Mouse (Mus musculus): ENCODE data around the gene Nop10. TPM values are rescaled to one million over a fixed set of nuclear protein-coding genes. Genes with fewer than 3 reads are reported as not detected.

Nop10 gene
- polyA plus RNA-seq (2014; fragmentation: Nextera tagmentation; extraction: Ambion mirVana): 169 and 177 TPM in 2 replicates

- H3K27me3 ChIP-seq (ENCODE audit: control insufficient read depth, insufficient read depth, low read length): no peaks in the 10 kb centered on the region
- DNase-seq (ENCODE audit: low spot score) (peak; percentile 96), ATAC-seq (ENCODE audit: low FRiP score) (peak; percentile 71)
- H3K4me1 ChIP-seq (replicated peaks; ENCODE audit: control insufficient read depth, insufficient read depth, low read length): peaks cover 27% of the 10 kb centered on the region
- H3K36me3 ChIP-seq (replicated peaks; ENCODE audit: control insufficient read depth, insufficient read depth): no peaks in the 10 kb centered on the region
- peak within 1 kb of the TSS; percentile 79 for H3K27ac ChIP-seq
- peak within 1 kb of the TSS; percentile 71 for H3K9ac ChIP-seq
- H3K4me2 ChIP-seq (replicated peaks): peak within 1 kb of the TSS; percentile 80
- no peaks in the 10 kb centered on the region for H3K9me3 ChIP-seq (ENCODE audit: control insufficient read depth, low read length)
- peak within 1 kb of the TSS; percentile 72 for H3K4me3 ChIP-seq (replicated peaks; ENCODE audit: low read length)
- WGBS: under 1% methylated on average over 36 of the region's 36 CpGs
Observed at GRCm38 (mm10) chr2:112261748-112262653, at the start of gene Nop10. Gene Nop10, plus strand, starts transcription at chr2:112261926.

DNA sequence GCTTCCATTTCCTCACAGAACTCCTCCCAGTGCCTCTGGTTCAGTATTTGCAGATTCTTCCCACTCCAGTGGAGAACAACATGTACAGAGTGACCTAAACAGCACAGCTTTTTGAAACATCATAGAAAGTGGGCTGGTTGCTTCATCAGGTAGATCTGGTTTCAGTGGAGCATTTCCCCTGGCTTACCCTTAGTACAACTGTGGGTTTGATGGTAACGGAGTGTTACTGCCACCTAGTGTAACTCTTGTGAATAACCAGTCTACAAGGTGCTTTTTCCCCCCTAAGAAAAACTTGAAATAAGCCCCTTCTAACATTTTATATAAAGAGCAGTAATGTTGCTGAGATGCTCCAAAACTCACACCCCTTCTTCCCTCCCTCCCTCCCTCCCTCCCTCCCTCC lies 45.7 kb upstream of the Nop10 start:
- no peaks in the 10 kb centered on the region for H3K9me3 ChIP-seq (ENCODE audit: control insufficient read depth, low read length)
- DNase-seq (ENCODE audit: low spot score) (peak; percentile 69), ATAC-seq (ENCODE audit: low FRiP score) (0 out of 2 replicates have a peak, but pooled peaks have one; percentile 55)
- H3K4me1 ChIP-seq (replicated peaks; ENCODE audit: control insufficient read depth, insufficient read depth, low read length): no peaks in the 10 kb centered on the region
- no peak overlapping the region for H3K4me2 ChIP-seq (replicated peaks)
- no peak overlapping the region for H3K4me3 ChIP-seq (replicated peaks; ENCODE audit: low read length)
- no peaks in the 10 kb centered on the region for H3K27me3 ChIP-seq (ENCODE audit: control insufficient read depth, insufficient read depth, low read length)
- no peak overlapping the region for H3K9ac ChIP-seq
- 3% methylated on average over 1 of the region's 1 CpGs for WGBS
- no peak overlapping the region for H3K27ac ChIP-seq
- H3K36me3 ChIP-seq (replicated peaks; ENCODE audit: control insufficient read depth, insufficient read depth): no peaks in the 10 kb centered on the region

DNA sequence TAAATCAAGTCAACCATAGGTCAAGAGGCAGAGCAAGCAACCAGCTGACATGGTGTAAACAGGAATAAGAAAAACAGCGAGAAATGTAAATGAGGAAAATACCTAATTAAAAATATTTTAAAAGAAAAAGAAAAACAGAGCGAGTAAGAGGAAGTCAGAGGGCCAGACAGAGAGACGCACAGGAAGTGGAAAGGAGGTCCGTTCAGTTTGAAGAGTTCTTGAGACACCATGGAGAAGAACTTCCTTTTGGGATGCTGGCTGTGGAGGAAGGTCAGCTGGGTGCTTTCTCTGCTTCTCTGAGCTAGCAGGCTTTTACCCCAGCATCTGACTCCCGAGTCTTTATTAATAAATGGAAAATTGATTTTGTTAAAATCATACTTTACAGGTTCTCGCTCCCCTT lies 44.1 kb upstream of the Nop10 start:
- H3K4me1 ChIP-seq (replicated peaks; ENCODE audit: control insufficient read depth, insufficient read depth, low read length): no peaks in the 10 kb centered on the region
- H3K9me3 ChIP-seq (ENCODE audit: control insufficient read depth, low read length): no peaks in the 10 kb centered on the region
- no peak overlapping the region for H3K27ac ChIP-seq
- no peaks in the 10 kb centered on the region for H3K27me3 ChIP-seq (ENCODE audit: control insufficient read depth, insufficient read depth, low read length)
- no peak overlapping the region for H3K4me2 ChIP-seq (replicated peaks)
- DNase-seq (ENCODE audit: low spot score) (no peak), ATAC-seq (ENCODE audit: low FRiP score) (no peak)
- no peak overlapping the region for H3K4me3 ChIP-seq (replicated peaks; ENCODE audit: low read length)
- no peak overlapping the region for H3K9ac ChIP-seq
- 82% methylated on average over 6 of the region's 6 CpGs for WGBS
- H3K36me3 ChIP-seq (replicated peaks; ENCODE audit: control insufficient read depth, insufficient read depth): no peaks in the 10 kb centered on the region

- Histone ChIP-seq H3K4me1 (replicated peaks; ENCODE audit: control insufficient read depth, insufficient read depth, low read length) (no peaks in the 10 kb centered on the region), H3K9me3 (ENCODE audit: control insufficient read depth, low read length) (no peaks in the 10 kb centered on the region), H3K36me3 (replicated peaks; ENCODE audit: control insufficient read depth, insufficient read depth) (no peaks in the 10 kb centered on the region), H3K4me3 (replicated peaks; ENCODE audit: low read length) (no peak overlapping the region), H3K9ac (no peak overlapping the region), H3K4me2 (replicated peaks) (no peak overlapping the region), H3K27me3 (ENCODE audit: control insufficient read depth, insufficient read depth, low read length) (no peaks in the 10 kb centered on the region), H3K27ac (no peak overlapping the region)
- no peak for DNase-seq (ENCODE audit: low spot score)
- 92% methylated on average over 5 of the region's 5 CpGs for WGBS
- ATAC-seq (ENCODE audit: low FRiP score): no peak
Observed at GRCm38 (mm10) chr2:112220880-112221279, 40.8 kb upstream of the Nop10 start.

DNA sequence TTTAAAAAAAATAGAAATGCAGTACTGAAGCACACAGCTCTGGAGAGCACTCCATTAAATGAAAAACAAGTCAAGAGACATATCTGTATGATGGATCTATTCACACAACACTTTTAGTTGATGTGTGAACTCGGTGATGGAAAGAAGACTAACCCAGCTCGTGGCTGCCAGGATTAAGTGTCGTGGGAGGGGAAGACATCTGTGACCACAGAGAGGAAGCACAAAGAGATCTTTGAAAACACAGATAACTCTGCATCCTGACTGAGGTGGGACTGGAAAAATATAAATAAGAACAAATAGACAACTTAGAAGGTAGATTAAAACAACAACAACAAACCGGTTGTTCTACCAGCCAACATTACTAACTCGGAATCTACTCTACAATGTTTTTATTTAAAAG lies 39.1 kb upstream of the Nop10 start:
- Histone ChIP-seq H3K9ac (no peak overlapping the region), H3K36me3 (replicated peaks; ENCODE audit: control insufficient read depth, insufficient read depth) (no peaks in the 10 kb centered on the region), H3K27me3 (ENCODE audit: control insufficient read depth, insufficient read depth, low read length) (no peaks in the 10 kb centered on the region), H3K9me3 (ENCODE audit: control insufficient read depth, low read length) (no peaks in the 10 kb centered on the region), H3K4me3 (replicated peaks; ENCODE audit: low read length) (no peak overlapping the region), H3K4me1 (replicated peaks; ENCODE audit: control insufficient read depth, insufficient read depth, low read length) (no peaks in the 10 kb centered on the region), H3K4me2 (replicated peaks) (no peak overlapping the region), H3K27ac (no peak overlapping the region)
- ATAC-seq (ENCODE audit: low FRiP score) (no peak), DNase-seq (ENCODE audit: low spot score) (no peak)
- 88% methylated on average over 5 of the region's 5 CpGs for WGBS

DNA sequence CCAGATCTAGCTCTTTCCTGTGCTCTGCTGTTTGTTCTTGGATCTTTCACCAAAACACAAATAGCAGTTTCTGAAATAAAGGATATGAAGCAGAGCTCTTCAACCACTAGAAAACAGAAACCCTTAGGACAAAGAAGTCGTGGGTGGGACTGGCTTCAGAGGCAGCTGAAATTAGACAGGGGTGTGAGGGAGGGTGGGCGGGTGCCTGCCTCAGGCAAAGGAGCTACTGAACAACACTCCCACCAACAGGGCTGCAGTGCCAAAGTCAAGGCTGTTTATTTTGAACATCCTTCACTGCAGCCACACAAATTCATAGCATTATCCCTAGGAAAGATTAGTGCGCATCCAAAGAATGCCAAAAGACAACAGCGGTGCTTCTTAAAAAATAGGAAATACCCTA lies 37.4 kb upstream of the Nop10 start:
- no peak overlapping the region for H3K4me3 ChIP-seq (replicated peaks; ENCODE audit: low read length)
- H3K27ac ChIP-seq: no peak overlapping the region
- H3K4me1 ChIP-seq (replicated peaks; ENCODE audit: control insufficient read depth, insufficient read depth, low read length): no peaks in the 10 kb centered on the region
- WGBS: 73% methylated on average over 4 of the region's 4 CpGs
- ATAC-seq (ENCODE audit: low FRiP score): no peak
- H3K9me3 ChIP-seq (ENCODE audit: control insufficient read depth, low read length): no peaks in the 10 kb centered on the region
- H3K27me3 ChIP-seq (ENCODE audit: control insufficient read depth, insufficient read depth, low read length): no peaks in the 10 kb centered on the region
- no peak overlapping the region for H3K4me2 ChIP-seq (replicated peaks)
- H3K9ac ChIP-seq: no peak overlapping the region
- H3K36me3 ChIP-seq (replicated peaks; ENCODE audit: control insufficient read depth, insufficient read depth): no peaks in the 10 kb centered on the region
- DNase-seq (ENCODE audit: low spot score): no peak

GRCm38 (mm10) chr2:112232623-112233022 lies 29.1 kb upstream of the Nop10 start:
- WGBS: 88% methylated on average over 1 of the region's 1 CpGs
- H3K4me2 ChIP-seq (replicated peaks): no peak overlapping the region
- no peaks in the 10 kb centered on the region for H3K27me3 ChIP-seq (ENCODE audit: control insufficient read depth, insufficient read depth, low read length)
- no peak overlapping the region for H3K4me3 ChIP-seq (replicated peaks; ENCODE audit: low read length)
- H3K27ac ChIP-seq: no peak overlapping the region
- no peaks in the 10 kb centered on the region for H3K36me3 ChIP-seq (replicated peaks; ENCODE audit: control insufficient read depth, insufficient read depth)
- ATAC-seq (ENCODE audit: low FRiP score) (no peak), DNase-seq (ENCODE audit: low spot score) (no peak)
- no peak overlapping the region for H3K9ac ChIP-seq
- H3K9me3 ChIP-seq (ENCODE audit: control insufficient read depth, low read length): no peaks in the 10 kb centered on the region
- no peaks in the 10 kb centered on the region for H3K4me1 ChIP-seq (replicated peaks; ENCODE audit: control insufficient read depth, insufficient read depth, low read length)

DNA sequence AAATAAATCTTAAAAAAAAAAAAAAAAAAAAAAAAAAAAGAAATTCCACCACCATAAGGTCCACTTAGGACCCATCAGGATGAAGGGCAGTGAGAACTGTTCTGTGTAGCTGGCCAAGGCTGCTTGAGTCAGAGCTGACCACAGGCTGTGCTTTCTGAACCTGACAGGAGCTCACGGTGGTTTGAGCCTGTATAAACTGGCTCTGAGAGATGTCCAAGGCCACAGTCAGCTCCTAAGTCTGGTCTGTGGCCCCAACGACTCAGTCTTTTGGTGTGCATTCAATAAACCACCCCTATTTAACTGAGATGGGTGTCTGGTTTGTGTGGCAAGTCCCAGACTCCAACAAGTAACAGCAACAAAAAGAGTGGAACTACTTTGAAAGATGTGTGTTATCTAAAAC lies 25.1 kb upstream of the Nop10 start:
- H3K27ac ChIP-seq: no peak overlapping the region
- no peaks in the 10 kb centered on the region for H3K36me3 ChIP-seq (replicated peaks; ENCODE audit: control insufficient read depth, insufficient read depth)
- DNase-seq (ENCODE audit: low spot score) (no peak), ATAC-seq (ENCODE audit: low FRiP score) (no peak)
- peaks cover 15% of the 10 kb centered on the region; the same call in 1 of the 2 replicates for H3K4me1 ChIP-seq (replicated peaks; ENCODE audit: control insufficient read depth, insufficient read depth, low read length)
- no peaks in the 10 kb centered on the region for H3K9me3 ChIP-seq (ENCODE audit: control insufficient read depth, low read length)
- no peak overlapping the region for H3K4me3 ChIP-seq (replicated peaks; ENCODE audit: low read length)
- no peak overlapping the region for H3K4me2 ChIP-seq (replicated peaks)
- H3K9ac ChIP-seq: no peak overlapping the region
- H3K27me3 ChIP-seq (ENCODE audit: control insufficient read depth, insufficient read depth, low read length): no peaks in the 10 kb centered on the region
- WGBS: 85% methylated on average over 2 of the region's 2 CpGs

DNA sequence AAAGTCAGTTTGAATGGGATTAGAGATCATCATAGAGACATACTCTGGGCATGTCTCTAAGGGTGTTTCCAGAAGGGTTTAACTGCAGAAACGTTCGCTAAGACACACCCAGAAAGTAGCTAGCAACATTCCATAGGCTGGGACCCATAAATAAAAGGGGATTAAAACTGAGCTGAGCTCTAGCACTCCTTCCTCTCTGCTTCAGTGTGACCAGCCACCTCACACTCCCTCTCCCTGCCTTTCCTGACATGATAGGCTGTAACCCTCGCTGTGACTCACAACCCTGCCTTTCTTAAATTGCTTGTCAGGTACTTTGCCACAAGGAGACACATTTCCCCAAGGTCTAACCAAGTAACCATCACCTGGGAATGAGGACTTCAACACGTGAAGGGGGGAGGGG lies 23.7 kb upstream of the Nop10 start:
- H3K4me3 ChIP-seq (replicated peaks; ENCODE audit: low read length): no peak overlapping the region
- WGBS: 13% methylated on average over 4 of the region's 4 CpGs
- H3K4me1 ChIP-seq (replicated peaks; ENCODE audit: control insufficient read depth, insufficient read depth, low read length): peaks cover 15% of the 10 kb centered on the region; the same call in 1 of the 2 replicates
- no peak overlapping the region for H3K9ac ChIP-seq
- no peaks in the 10 kb centered on the region for H3K27me3 ChIP-seq (ENCODE audit: control insufficient read depth, insufficient read depth, low read length)
- no peak overlapping the region for H3K27ac ChIP-seq
- no peak overlapping the region for H3K4me2 ChIP-seq (replicated peaks)
- peaks cover 9% of the 10 kb centered on the region; the same call in 1 of the 2 replicates for H3K36me3 ChIP-seq (replicated peaks; ENCODE audit: control insufficient read depth, insufficient read depth)
- ATAC-seq (ENCODE audit: low FRiP score): no peak
- DNase-seq (ENCODE audit: low spot score): no peak
- H3K9me3 ChIP-seq (ENCODE audit: control insufficient read depth, low read length): no peaks in the 10 kb centered on the region
